Mouse (Mus musculus) layer of hippocampus, adult 11-12 months (tissue): ENCODE results near the gene Ccdc97.
A peak's percentile ranks its signal among the peaks of the same experiment; 100 is the strongest.

Source experiments
- DNase-seq: peaks from one replicate; pipeline ENCODE4 v3.0.0; 2022; ENCODE audit warnings: low spot score

The Ccdc97 gene

DNA sequence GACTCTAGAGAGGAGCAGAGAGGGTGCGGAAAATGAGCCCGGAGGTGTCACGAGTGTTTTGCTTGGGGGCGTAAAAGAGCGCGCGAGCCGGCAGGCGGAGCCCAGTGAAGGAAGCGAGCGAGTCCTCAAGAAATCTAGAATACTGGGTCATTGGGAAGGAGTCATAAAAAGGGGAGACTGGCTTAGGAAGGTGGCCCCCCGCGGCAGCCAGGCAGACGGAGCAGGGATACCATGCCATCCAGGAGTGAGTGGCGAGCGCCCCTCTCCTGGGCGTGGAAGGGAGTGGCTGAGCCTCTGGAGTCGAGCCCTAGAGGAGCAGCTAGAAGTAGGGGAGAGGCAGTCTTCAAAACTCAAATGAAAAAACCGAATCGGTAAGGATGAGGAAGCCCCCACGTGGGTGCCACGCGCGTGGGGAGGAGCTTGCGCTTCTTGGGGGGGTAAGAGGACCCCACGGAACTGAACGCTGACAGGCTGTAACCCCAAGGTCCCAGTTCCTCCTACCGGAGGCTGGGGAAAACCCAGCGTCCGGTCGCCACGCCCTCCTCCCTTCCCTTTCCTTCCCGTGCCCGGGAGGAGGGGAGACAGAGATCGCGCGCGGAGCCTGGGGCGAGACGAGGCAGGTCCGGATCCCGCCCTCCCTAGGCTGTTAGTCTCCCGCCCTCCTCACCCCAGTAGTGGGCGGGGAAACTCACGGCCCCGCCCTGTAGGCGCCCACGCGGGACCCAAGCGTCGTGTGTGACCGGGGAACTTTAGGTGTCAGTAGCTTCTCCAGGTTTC, 29.9 kb downstream of the Ccdc97 start:
- no peak for DNase-seq

DNA sequence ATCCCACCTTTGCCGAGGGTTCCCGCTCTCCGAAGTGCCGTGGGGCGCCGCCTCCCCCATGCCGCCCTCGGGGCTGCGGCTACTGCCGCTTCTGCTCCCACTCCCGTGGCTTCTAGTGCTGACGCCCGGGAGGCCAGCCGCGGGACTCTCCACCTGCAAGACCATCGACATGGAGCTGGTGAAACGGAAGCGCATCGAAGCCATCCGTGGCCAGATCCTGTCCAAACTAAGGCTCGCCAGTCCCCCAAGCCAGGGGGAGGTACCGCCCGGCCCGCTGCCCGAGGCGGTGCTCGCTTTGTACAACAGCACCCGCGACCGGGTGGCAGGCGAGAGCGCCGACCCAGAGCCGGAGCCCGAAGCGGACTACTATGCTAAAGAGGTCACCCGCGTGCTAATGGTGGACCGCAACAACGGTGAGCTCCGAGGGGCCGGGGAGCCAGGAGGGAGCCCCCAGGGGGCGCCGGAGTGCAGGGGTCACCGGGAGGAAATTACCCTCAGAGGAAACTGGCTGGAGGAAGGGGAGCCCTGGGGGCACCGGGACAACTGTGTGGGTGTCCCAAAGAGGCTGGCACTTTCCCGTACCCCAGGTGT, 31.0 kb downstream of the Ccdc97 start:
- no peak for DNase-seq

DNA sequence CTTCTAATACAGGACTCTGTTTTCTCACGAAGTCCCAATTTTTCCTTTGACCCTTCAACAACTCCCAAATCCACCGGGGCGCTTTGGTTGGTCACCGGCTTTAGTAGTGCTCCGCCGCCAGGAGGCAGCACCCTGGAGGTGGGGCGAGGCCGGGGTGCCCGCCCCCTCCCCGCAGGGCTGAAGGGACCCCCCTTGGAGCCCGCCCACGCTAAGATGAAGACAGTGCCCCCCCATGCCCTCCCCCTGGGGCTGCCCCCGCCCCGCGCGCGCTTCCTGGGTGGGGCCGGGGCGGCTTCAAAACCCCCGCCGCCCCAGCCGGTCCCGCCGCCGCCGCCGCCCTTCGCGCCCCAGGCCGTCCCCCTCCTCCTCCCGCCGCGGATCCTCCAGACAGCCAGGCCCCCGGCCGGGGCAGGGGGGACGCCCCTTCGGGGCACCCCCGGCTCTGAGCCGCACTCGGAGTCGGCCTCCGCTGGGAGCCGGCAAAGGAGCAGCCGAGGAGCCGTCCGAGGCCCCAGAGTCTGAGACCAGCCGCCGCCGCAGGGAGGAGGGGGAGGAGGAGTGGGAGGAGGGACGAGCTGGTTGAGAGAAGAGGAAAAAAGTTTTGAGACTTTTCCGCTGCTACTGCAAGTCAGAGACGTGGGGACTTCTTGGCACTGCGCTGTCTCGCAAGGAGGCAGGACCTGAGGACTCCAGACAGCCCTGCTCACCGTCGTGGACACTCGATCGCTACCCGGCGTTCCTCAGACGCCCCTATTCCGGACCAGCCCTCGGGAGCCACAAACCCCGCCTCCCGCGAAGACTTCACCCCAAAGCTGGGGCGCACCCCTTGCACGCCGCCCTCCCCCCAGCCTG, 32.0 kb downstream of the Ccdc97 start, which contains the start of gene Tgfb1:
TSS of gene Tgfb1 (plus strand) at position 323 of the 852 bp plus-strand sequence.
- peak; percentile 54 for DNase-seq

DNA sequence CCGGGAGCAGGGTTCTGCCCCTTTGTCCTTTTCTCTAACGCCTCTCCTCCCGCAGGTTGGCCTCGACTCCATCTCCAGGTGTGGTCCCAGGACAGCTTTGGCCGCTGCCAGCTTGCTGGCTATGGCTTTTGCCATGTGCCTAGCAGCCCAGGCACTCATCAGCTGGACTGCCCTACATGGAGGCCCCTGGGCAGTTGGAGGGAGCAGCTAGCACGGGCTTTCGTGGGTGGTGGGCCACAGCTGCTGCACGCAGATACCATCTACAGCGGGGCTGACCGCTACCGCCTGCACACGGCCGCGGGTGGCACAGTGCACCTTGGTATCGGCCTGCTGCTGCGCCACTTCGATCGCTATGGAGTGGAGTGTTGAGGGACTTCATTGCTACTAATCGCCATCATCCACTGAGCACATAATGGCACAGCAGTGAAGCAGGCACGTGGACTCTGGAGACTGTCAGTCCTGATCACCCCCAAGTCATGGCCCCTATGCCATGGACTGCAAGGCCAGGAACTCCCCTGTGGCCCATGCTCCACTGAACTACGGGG, 32.9 kb downstream of the Ccdc97 start:
- no peak for DNase-seq

- DNase-seq, result no peak
These were observed 34.2 kb downstream of the Ccdc97 start for GRCm38 (mm10) chr7:25684659-25685058.

GRCm38 (mm10) chr7:25683474-25684180, 35.3 kb downstream of the Ccdc97 start:
- no peak for DNase-seq

DNA sequence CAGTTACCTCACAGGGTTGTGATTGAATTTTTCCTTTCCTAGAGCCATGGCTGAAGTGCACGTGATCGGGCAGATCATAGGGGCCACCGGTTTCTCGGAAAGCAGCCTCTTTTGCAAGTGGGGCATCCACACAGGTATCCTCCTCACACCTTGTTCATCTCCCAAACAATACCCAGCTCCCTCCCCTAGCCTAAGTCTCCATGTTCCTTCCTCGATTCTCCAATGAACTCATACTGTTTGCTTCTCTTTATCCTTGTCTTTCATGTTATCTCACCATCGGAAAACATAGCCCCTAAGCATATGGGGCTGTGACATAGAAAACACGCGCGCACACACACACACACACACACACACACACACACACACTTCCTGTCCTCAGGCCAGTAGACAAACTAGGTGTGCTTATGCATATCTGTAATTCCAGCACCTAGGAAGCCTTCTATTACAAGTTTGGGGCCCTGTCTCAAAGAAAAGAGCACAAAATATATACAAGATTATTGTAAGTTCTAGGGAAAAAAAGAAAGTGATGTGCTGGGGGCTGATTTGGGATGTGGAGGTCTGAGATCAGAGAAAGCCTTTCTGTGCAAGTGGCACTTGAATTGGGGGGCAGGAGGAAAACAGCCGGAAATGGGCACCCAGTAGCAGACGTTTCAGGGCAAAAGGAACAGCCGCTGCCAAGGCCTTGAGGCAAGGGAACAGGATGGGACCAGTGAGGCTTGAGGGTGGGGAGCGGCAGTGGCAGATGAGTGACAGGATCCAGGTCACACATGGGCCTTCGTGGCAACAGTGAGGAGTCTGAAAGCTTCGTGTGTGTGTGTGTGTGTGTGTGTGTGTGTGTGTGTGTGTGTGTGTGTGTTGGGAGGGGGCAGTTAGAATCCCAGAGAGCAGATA, 37.3 kb downstream of the Ccdc97 start:
- no peak for DNase-seq

DNA sequence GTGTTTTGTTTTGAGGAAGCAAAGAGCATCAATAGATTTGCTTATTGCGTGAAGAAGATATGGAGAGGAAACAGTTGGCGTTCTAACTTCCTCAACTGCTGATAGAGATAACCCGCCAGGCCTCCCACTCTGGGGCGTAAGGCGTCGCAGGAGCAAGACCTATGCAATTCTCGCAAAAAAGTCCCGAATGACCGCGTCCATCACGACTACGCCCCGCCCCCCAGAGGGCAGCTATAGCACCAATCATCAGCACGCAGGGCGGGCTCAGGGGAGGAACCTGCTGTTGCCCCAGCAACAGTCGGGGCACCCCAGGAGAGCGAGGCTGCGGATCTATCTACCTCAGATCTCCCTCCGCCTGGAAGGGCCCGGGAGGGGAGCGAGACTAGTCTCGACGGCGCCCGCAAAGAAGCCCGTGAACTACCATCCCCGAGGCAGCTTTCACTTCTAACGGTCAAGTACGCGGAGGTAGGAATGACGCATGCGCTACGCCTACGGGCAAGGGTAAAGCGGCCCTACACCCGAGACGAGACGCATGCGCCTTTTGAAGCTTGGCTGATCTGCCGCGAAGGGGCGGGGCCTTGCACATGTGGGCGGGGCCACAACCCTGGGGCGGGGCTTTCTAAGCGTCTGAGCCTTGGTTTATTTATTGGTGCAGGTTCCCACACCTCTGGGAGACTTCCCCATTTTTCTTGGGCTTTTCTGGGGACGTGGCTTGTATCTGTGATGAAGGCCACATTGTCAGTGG, 38.2 kb downstream of the Ccdc97 start, which contains the start of gene B9d2:
TSS of gene B9d2 (plus strand) at position 267 of the 745 bp plus-strand sequence.
- peak; percentile 96 for DNase-seq

GRCm38 (mm10) chr7:25679971-25680370, 38.9 kb downstream of the Ccdc97 start:
- no peak for DNase-seq

- DNase-seq, result no peak
These were observed 41.9 kb downstream of the Ccdc97 start for GRCm38 (mm10) chr7:25677013-25677412.

DNA sequence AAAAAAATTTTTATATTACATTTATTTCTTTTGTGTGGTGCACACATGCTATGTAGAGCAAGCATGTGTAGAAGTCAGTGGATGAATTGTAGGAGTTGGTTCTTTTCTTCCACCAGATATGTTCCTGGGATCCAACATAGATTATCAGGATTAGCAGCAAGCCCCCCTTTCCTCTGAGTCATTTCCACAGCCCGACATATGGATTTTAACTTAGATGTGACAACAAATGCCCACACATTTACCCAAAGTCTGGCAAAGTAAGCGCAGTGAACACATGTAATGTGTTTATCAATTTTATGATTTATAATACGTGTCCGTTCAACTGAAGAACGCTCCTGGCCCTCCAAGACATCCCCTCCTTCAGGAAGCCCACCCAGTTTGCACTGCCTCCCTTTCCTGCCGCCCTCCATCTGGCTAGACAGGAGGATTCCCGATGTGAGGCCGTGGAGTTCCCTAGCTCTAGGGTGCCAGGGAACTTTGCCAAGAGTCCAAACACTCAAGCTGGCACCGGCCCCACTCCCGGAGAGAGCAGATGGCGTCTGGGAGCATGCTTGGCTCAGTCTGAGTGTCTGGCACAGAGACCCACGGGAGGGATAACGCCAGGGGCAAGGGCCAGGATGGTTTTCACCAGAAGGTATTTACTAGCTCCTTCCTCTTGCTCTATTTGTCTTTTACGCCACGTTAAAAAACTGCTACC, 42.7 kb downstream of the Ccdc97 start:
- DNase-seq, result peak; percentile 91

DNA sequence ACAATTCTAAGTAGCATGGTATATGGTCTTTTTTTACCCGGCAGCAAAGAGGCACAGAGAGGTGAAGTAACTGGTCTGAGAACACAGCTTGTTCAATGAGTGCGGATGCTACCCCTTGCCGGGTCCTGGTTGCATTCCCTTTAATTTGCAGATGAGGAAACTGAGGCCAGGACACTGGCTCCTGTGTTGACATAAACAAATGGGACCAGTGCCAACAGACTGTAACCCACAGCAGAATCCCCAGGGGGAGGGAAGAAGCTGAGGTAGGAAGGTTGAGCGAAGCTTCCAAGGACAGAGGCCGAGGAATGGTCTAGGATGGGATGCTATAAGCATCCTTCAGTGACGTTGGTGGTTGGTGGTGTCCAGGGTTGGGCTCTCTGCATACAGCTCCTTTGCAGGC, 43.5 kb downstream of the Ccdc97 start:
- no peak for DNase-seq

DNA sequence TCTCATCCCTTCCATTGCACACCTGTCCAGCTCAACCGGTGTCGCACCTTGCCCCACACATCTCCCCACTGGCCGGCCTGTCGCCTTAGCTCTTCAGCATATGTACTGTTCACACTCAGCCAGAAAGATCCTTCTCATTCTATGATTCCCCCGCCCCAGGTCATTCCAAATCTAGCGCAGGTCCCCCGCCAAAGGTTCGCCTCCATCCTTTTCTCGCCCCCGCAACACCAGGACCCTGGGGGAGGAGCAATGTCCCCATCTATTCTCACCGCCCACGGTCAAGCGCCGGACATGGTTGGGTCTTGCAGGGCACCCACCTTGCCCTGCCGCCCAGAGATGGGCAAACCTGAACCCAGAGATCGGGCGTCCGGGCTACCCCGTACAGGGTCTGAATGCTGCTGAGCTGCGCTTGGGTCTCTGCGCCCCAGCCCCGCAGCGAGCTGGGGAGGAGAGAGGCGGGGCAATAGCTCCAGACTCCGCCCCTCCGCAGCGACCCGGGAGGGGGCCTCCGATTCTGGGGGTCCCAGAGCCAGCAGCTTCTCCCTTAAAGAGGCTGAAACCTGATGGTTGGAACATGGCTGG, 44.1 kb downstream of the Ccdc97 start, which contains the start of gene Tmem91:
TSS of gene Tmem91 (minus strand) at position 448 of the 582 bp plus-strand sequence.
- DNase-seq, result no peak

DNA sequence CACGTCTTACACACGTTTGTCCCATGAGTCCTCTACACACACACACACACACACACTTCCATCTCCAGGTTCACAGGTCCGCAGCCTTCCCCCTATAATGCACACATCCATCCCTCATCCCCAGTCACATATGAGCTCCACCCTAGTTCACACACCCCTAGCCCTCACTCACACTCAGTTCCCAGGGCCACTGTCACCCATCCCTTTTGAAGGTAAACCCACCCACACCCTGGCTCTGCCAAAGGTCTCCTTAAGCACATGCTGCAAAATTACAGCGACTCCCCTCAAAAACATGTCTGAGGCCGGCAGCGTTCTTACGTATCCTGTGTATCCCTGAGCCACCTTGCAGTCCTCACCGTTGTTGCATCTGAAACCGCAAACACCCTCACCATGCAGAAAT, 44.6 kb downstream of the Ccdc97 start:
- no peak for DNase-seq

DNA sequence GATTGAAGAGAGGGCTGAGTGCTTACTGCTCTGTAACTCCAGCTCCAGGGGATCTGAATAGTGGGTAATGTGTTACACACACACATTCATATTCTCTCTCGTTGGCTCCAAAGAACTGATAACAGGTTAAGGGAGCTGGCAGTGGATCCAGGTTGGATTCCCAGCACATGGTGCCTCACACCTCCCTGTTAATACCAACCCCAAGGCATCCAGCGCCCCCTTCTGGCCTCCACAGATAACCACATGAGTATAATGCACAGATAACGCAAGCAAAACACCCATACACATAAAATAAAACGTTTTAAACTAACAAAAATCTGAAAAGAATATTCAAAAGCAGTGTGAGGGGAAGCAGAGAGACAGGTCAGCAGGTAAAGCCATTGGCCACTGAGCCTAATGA, 46.4 kb downstream of the Ccdc97 start:
- no peak for DNase-seq

DNA sequence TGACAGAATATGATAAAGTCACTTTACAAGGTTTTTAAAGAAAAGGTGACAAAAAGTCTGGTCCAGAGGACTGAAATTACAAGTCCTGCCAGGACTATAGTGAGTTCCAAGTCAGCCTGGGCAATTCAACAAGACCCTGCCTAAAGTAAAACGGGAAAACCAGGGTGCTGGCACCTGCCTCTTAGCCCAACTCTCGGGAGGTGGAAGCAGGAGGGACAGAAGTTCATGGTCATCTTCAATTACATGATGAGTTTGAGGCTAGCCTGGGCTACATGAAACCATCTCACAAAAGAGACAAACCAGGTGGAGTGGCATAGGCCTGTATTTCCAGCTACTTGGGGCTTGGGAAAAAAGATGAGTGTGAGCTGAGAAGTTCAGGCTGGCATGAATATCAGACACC, 47.2 kb downstream of the Ccdc97 start:
- DNase-seq, result no peak

DNA sequence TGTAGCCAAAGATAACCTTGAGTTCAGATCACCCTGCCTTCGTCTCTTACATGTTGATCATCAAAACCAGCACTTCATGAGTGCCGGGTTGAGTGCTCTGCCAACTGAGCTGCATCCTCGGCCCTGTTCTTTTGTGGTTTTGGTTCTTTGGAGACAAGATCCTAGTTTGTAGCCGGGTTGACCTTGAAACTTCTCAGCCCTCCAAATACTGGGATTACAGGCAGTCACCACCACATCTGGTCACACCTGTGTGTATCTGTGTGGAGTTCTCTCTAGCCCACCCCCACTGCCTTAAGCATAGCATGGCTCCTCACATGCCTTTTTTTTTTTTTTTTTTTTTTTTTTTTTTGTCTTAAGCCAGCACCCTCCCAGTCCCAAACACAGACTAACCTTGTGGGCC, 48.8 kb downstream of the Ccdc97 start:
- no peak for DNase-seq

- DNase-seq, result no peak
These were observed 49.3 kb downstream of the Ccdc97 start for GRCm38 (mm10) chr7:25669631-25670030.

- DNase-seq, result no peak
These were observed 49.7 kb downstream of the Ccdc97 start for GRCm38 (mm10) chr7:25669158-25669557.
